Mouse (Mus musculus) embryonic facial prominence, embryonic 15.5 days (tissue): ENCODE measurements around the gene Tpr. TPM values are rescaled to one million over a fixed set of nuclear protein-coding genes. Genes with fewer than 3 reads are reported as not detected.

ENCODE experiments used
- polyA plus RNA-seq: library from polyadenylated mRNA; unstranded; fragments of >200 nt; fragmentation: Nextera tagmentation; extraction: Ambion mirVana; gene quantifications from 2 replicates; pipeline ENCODE4 v1.2.1, GENCODE M21; 2015

Tpr gene
- polyA plus RNA-seq, 1 experiment from 2014 or later, result 157 TPM

Other genes starting within 250 kb of the Tpr start
- gene Pdc, start 73.4 kb upstream of the Tpr start, polyA plus RNA-seq, result 0.22 TPM in 1 of 2 replicates, not detected in the other
- 38.6 and 41.6 TPM in 2 replicates for gene Odr4, start 242 bp downstream of the Tpr start, polyA plus RNA-seq
- gene Prg4, start 73.3 kb downstream of the Tpr start, polyA plus RNA-seq, result 0.54 and 0.63 TPM in 2 replicates